19 mouse cellular contexts compared by ENCODE assay signal in the genomic region with DNA sequence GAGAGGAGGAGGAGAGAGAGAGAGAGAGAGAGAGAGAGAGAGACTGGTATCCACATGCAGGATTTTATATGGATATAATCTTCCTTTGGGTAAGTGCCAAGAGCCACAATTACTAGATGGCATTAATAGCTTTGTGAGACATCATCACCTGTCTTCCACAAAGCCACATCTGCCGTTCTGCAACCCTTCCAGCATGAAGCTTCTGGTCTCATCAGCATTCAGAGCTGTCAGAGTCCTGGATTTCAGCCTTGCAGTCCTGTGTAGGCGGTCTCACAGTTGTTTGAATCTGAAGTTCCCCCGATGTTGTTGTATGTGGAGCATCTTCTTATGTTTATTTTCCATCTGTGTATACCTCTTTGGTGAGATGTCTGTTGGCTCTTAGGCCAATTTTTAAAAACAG. TPM values are rescaled to one million over a fixed set of nuclear protein-coding genes. Genes with fewer than 3 reads are reported as not detected.
DNase-seq lines count a peak whose midpoint lies in the region; ATAC-seq and TF ChIP-seq lines count a peak whose summit lies in the region.
"Had no signal": no experiment of that assay in that cellular context is flagged by ENCODE, and none has a peak within 500 bp of the region (broad histone marks: within the 10 kb centered on the region; RNA-seq: fewer than 3 reads in every experiment).

No protein-coding gene starts in this region.

- 54% methylated on average over 3 of the region's 3 CpGs for WGBS in liver, adult 2 months
- 90% methylated on average over 3 of the region's 3 CpGs for WGBS in hindbrain, embryonic 11.5 days

- no peaks in the 10 kb centered on the region for H3K79me2 ChIP-seq in liver, adult 2 months (ENCODE audit: control insufficient read depth, insufficient read depth, low read length)
- H3K79me2 ChIP-seq in MEL (ENCODE audit: control insufficient read depth, insufficient read depth, low read length, poor library complexity), result no peaks in the 10 kb centered on the region

- H3K27ac ChIP-seq in liver, adult 2 months (replicated peaks; ENCODE audit: insufficient read depth, low read depth, low read length), result peak overlapping the region; percentile 76
- H3K27ac ChIP-seq in MEL (ENCODE audit: control insufficient read depth, low read depth, low read length), result no peak overlapping the region
- H3K27ac ChIP-seq in hindbrain, embryonic 11.5 days (ENCODE audit: low read depth, low read length), result no peak overlapping the region
- H3K27ac ChIP-seq: forebrain, embryonic 15.5 days; hindbrain, embryonic 12.5 days; limb, embryonic 13.5 days had no signal

- ATAC-seq in megakaryocyte-erythroid progenitor cell, adult 5-6 weeks (replicated peaks; ENCODE audit: low FRiP score, low TSS enrichment, poor library complexity, severe bottlenecking), result no peak
- ATAC-seq in hindbrain, embryonic 11.5 days (ENCODE audit: low FRiP score), result no peak
- ATAC-seq: forebrain, embryonic 15.5 days had no signal

- no peaks in the 10 kb centered on the region for H3K9me3 ChIP-seq in MEL (replicated peaks; ENCODE audit: insufficient read depth, low read length)
- H3K9me3 ChIP-seq in hindbrain, embryonic 11.5 days (ENCODE audit: control insufficient read depth, low read length), result no peaks in the 10 kb centered on the region
- H3K9me3 ChIP-seq: forebrain, embryonic 15.5 days; hindbrain, embryonic 12.5 days; limb, embryonic 13.5 days had no signal

- DNase-seq in frontal cortex, adult 2 months (ENCODE audit: extremely low spot score in 1 of 2, low spot score in 1 of 2), result peak; percentile 69 to 71
- DNase-seq in frontal cortex, postnatal 25 days (ENCODE audit: low spot score in 2 of 2), result no peak
- DNase-seq in liver, adult 2 months (ENCODE audit: extremely low read depth, low read depth, low spot score), result peak; percentile 36
- DNase-seq in liver, result no peak
- peak; percentile 40 for DNase-seq in MEL (ENCODE audit: low read depth, low spot score)
- peak; percentile 66 to 68 for DNase-seq in layer of hippocampus, adult 8-10 months (ENCODE audit: low spot score in 2 of 2)
- DNase-seq in hindbrain, embryonic 11.5 days (ENCODE audit: low spot score), result no peak
- DNase-seq: adrenal gland, postnatal 25 days; gastrocnemius, postnatal 10 days; heart, adult 2 months; kidney, postnatal 4 days; lung, adult 2 months; lung, postnatal 36 days; thymus, postnatal 36 days had no signal

- no peak overlapping the region for H3K4me2 ChIP-seq in hindbrain, embryonic 11.5 days (replicated peaks; ENCODE audit: low read depth, low read length)
- H3K4me2 ChIP-seq: forebrain, embryonic 15.5 days; hindbrain, embryonic 12.5 days; limb, embryonic 13.5 days; midbrain, embryonic 11.5 days had no signal

- no peaks in the 10 kb centered on the region for H3K36me3 ChIP-seq in liver, adult 2 months (ENCODE audit: control insufficient read depth, insufficient read depth, low read length)
- peaks cover 0 to 27% of the 10 kb centered on the region in 2 experiments; a peak in 2 of 4 replicates for H3K36me3 ChIP-seq in MEL (ENCODE audit: control insufficient read depth in 1 of 2, insufficient read depth in 2 of 2, low read length in 2 of 2)
- no peaks in the 10 kb centered on the region for H3K36me3 ChIP-seq in hindbrain, embryonic 11.5 days (ENCODE audit: control insufficient read depth, insufficient read depth, low read length)
- H3K36me3 ChIP-seq: forebrain, embryonic 15.5 days; hindbrain, embryonic 12.5 days; limb, embryonic 13.5 days had no signal

- H3K9ac ChIP-seq in liver, adult 2 months (ENCODE audit: low read depth, low read length), result no peak overlapping the region
- H3K9ac ChIP-seq in MEL (ENCODE audit: control insufficient read depth, low read depth, low read length, poor library complexity, severe bottlenecking), result no peak overlapping the region; the same call in 1 of the 2 replicates
- H3K9ac ChIP-seq in hindbrain, embryonic 11.5 days (ENCODE audit: low read depth, low read length), result no peak overlapping the region
- H3K9ac ChIP-seq: forebrain, embryonic 15.5 days; hindbrain, embryonic 12.5 days; limb, embryonic 13.5 days had no signal

- H3K4me1 ChIP-seq in liver, adult 2 months (ENCODE audit: control insufficient read depth, insufficient read depth, low read length), result peaks cover 32% of the 10 kb centered on the region
- peaks cover 22 to 29% of the 10 kb centered on the region in 2 experiments for H3K4me1 ChIP-seq in MEL (ENCODE audit: control insufficient read depth in 1 of 2, insufficient read depth in 2 of 2, low read length in 2 of 2)
- no peaks in the 10 kb centered on the region for H3K4me1 ChIP-seq in hindbrain, embryonic 11.5 days (replicated peaks; ENCODE audit: control insufficient read depth, insufficient read depth, low read length)
- H3K4me1 ChIP-seq: forebrain, embryonic 15.5 days had no signal

- H3K27me3 ChIP-seq in liver, adult 2 months (ENCODE audit: control insufficient read depth, insufficient read depth, low read length), result no peaks in the 10 kb centered on the region
- no peaks in the 10 kb centered on the region for H3K27me3 ChIP-seq in MEL (ENCODE audit: control insufficient read depth in 1 of 2, insufficient read depth in 2 of 2, low read length in 2 of 2)
- no peaks in the 10 kb centered on the region for H3K27me3 ChIP-seq in hindbrain, embryonic 11.5 days (ENCODE audit: control insufficient read depth, insufficient read depth, low read length)
- H3K27me3 ChIP-seq: forebrain, embryonic 15.5 days; hindbrain, embryonic 12.5 days; limb, embryonic 13.5 days had no signal

- TF ChIP-seq POLR2A in liver, adult 2 months (IDR thresholded peaks at IDR 0.05; ENCODE audit: extremely low read depth, insufficient read depth, low read length), result no peak
- no peak for TF ChIP-seq POLR2A in MEL (IDR thresholded peaks at IDR 0.05; ENCODE audit: control insufficient read depth in 1 of 2, insufficient read depth in 1 of 2, low read depth in 1 of 2, low read length in 2 of 2, poor library complexity in 1 of 2)

- TF ChIP-seq CTCF in liver, adult 2 months (IDR thresholded peaks at IDR 0.05; ENCODE audit: low read depth, low read length), result no peak
- no peak for TF ChIP-seq CTCF in MEL (IDR thresholded peaks at IDR 0.05 in 2 of 3, conservative IDR thresholded peaks at IDR 0.05 in 1 of 3; ENCODE audit: control insufficient read depth in 1 of 3, insufficient read depth in 1 of 3, low read depth in 2 of 3, low read length in 3 of 3, poor library complexity in 1 of 3, severe bottlenecking in 1 of 3)

- no peak for TF ChIP-seq RAD21 in MEL (IDR thresholded peaks at IDR 0.05; ENCODE audit: low read depth, low read length)

- no peak for TF ChIP-seq EP300 in MEL (IDR thresholded peaks at IDR 0.05; ENCODE audit: low read depth in 1 of 2, low read length in 2 of 2)

- no peak overlapping the region for H3K4me3 ChIP-seq in liver, adult 2 months (ENCODE audit: insufficient read depth, low read depth, low read length)
- no peak overlapping the region for H3K4me3 ChIP-seq in MEL (ENCODE audit: control insufficient read depth in 1 of 2, insufficient read depth in 1 of 2, low read depth in 2 of 2, low read length in 2 of 2)
- H3K4me3 ChIP-seq in hindbrain, embryonic 11.5 days (ENCODE audit: low read depth, low read length), result no peak overlapping the region
- H3K4me3 ChIP-seq: forebrain, embryonic 15.5 days; heart, adult 2 months; hindbrain, embryonic 12.5 days; limb, embryonic 13.5 days had no signal

TF ChIP-seq in MEL, 35 proteins besides CTCF, POLR2A, EP300 and RAD21:
- TF ChIP-seq NRF1 (IDR thresholded peaks at IDR 0.05; ENCODE audit: insufficient read depth, low read depth, low read length, poor library complexity, severe bottlenecking) (no peak), MEF2A (IDR thresholded peaks at IDR 0.05; ENCODE audit: extremely low read depth, insufficient replicate concordance, low read depth, low read length, poor library complexity, severe bottlenecking) (no peak), BHLHE40 (IDR thresholded peaks at IDR 0.05; ENCODE audit: borderline replicate concordance, low read depth, low read length) (no peak), CHD2 (IDR thresholded peaks at IDR 0.05; ENCODE audit: low read length) (no peak), MYC (IDR thresholded peaks at IDR 0.05; ENCODE audit: low read depth, low read length) (no peak), GATA1 (IDR thresholded peaks at IDR 0.05; ENCODE audit: low read depth, low read length) (no peak), JUND (IDR thresholded peaks at IDR 0.05; ENCODE audit: low read depth, low read length) (no peak), MAZ (IDR thresholded peaks at IDR 0.05; ENCODE audit: low read depth, low read length) (no peak), E2F4 (IDR thresholded peaks at IDR 0.05; ENCODE audit: borderline replicate concordance, low read depth, low read length) (no peak), ETS1 (IDR thresholded peaks at IDR 0.05; ENCODE audit: low read depth, low read length) (no peak), HCFC1 (IDR thresholded peaks at IDR 0.05; ENCODE audit: low read depth, low read length) (no peak), USF2 (IDR thresholded peaks at IDR 0.05; ENCODE audit: borderline replicate concordance in 1 of 2, insufficient read depth in 1 of 2, low read depth in 1 of 2, low read length in 2 of 2) (no peak), MXI1 (IDR thresholded peaks at IDR 0.05; ENCODE audit: low read depth, low read length) (no peak), POLR2AphosphoS5 (IDR thresholded peaks at IDR 0.05; ENCODE audit: borderline replicate concordance, low read depth, low read length) (no peak), ZKSCAN1 (IDR thresholded peaks at IDR 0.05; ENCODE audit: low read depth, low read length) (no peak), ZNF384 (IDR thresholded peaks at IDR 0.05; ENCODE audit: low read depth, low read length) (no peak), MAFK (IDR thresholded peaks at IDR 0.05; ENCODE audit: borderline replicate concordance, low read depth, low read length) (no peak), USF1 (IDR thresholded peaks at IDR 0.05; ENCODE audit: low read depth, low read length) (no peak)

RNA-seq across cellular contexts. Expression of a gene that starts 9.7 kb away (rescaled TPM):
- polyA plus RNA-seq in frontal cortex, adult 2 months (2012; rRNA removed), result 3.5 and 3.8 TPM in 2 replicates
- total RNA-seq in liver, adult 2 months (2014; rRNA removed), result 0.27 and 0.65 TPM in 2 replicates
- polyA plus RNA-seq in liver, adult 2 months (2012; rRNA removed), result 0.07 and 0.27 TPM in 2 replicates
- total RNA-seq in MEL (2012; rRNA removed), result 2.0 and 3.2 TPM in 2 replicates
- polyA plus RNA-seq in MEL (2012; ENCODE audit: insufficient read depth in 1 of 2, insufficient read length in 2 of 2, low read depth in 1 of 2, low replicate concordance in 2 of 2, missing spikeins in 1 of 2), result 1 to 10 TPM in 1 of 2 experiments, not detected in 1; 2.7 TPM
- 10 to 100 TPM; 15.7 to 23.5 (median 20.8) TPM for total RNA-seq in layer of hippocampus, adult 8-10 months (2022)
- 1.4 and 1.6 TPM in 2 replicates for total RNA-seq in megakaryocyte-erythroid progenitor cell, adult 5-6 weeks (2014; fragmentation: Nextera tagmentation)
- 0.65 and 1.5 TPM in 2 replicates for total RNA-seq in megakaryocyte-erythroid progenitor cell, adult 5-6 weeks (2017)
- polyA plus RNA-seq in hindbrain, embryonic 11.5 days (2014; fragmentation: Nextera tagmentation; extraction: Ambion mirVana), result 0.82 and 2.4 TPM in 2 replicates

Comparison
In these comparisons a context has a peak if more than half of its experiments do, and no peak if none do; other contexts are left out.
1. DNase-seq: peak in frontal cortex, adult 2 months (2 of 2), liver, adult 2 months (single experiment), MEL (single experiment) and layer of hippocampus, adult 8-10 months (2 of 2); none in frontal cortex, postnatal 25 days (0 of 2), liver (single experiment) and hindbrain, embryonic 11.5 days (single experiment).